Mouse (Mus musculus) retina, postnatal 1 day (tissue): ENCODE data around the gene Mdm2.

Experiments
- DNase-seq: peaks from one replicate; pipeline ENCODE4 v3.0.0-alpha.2; 2012

The Mdm2 gene

DNA sequence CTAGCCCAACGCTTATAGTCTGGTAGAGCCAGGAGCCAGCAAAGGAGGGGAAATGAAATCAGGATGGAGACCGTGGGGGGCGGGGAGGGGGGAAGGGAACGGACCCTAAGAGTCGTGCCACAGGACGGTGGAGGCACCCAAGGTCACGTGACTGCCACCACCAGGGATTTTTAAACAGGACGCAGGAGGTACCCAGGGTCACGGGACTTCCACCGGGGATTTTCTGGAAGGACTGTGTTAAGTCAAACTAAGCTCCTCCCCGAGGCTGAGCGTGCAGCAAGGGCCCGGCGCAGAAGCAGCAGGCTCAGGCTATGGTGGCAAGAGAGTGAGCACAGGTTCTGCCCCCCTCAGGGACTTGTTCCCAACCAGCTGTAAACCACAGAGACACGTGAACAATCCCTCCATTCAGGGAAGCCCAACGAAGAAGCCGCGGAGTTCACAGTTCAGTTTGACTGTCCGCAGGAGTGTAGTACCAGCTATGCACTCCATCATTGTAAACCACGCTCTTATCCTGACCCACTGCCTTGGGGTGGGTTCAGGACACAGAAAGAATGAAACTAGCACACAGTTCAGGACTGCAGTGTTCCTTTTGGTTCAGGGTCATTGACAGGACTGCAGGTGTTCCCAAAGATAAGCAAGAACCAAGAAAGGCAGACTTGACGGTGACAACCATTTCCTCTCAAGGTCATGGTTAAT is 70.5 kb downstream of the Mdm2 start:
- DNase-seq = no peak

- no peak for DNase-seq
Observed at GRCm38 (mm10) chr10:117639221-117639599, 71.3 kb downstream of the Mdm2 start.
